Mouse (Mus musculus): ENCODE measurements at regions not wholly inside any gene's neighbourhood (a gene's known extent, or its start where the extent isn't known, plus 50 kb on each side); places are given as distances from the start of the nearest gene placed in this dataset.

DNA sequence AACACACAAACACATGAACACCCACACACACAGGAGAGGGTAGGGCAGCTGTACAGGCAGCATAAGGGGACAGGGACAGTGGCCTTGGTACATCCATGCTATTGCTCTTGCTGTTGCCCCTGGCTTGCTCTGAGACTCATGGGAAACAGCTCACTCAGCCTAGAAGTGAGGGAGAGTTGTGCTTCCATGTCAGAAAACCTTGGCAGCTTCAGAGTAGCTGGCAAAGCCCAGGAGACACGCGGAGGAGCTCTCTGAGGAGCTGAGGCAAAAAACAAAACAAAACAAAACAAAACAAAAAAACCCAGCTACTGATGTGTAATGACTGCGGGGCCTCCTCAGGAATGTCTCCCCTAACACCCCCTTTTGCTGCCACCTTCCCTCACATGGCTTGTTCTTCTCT is 321.6 kb upstream of the Dio3 start:
- DNase-seq, result no peak

DNA sequence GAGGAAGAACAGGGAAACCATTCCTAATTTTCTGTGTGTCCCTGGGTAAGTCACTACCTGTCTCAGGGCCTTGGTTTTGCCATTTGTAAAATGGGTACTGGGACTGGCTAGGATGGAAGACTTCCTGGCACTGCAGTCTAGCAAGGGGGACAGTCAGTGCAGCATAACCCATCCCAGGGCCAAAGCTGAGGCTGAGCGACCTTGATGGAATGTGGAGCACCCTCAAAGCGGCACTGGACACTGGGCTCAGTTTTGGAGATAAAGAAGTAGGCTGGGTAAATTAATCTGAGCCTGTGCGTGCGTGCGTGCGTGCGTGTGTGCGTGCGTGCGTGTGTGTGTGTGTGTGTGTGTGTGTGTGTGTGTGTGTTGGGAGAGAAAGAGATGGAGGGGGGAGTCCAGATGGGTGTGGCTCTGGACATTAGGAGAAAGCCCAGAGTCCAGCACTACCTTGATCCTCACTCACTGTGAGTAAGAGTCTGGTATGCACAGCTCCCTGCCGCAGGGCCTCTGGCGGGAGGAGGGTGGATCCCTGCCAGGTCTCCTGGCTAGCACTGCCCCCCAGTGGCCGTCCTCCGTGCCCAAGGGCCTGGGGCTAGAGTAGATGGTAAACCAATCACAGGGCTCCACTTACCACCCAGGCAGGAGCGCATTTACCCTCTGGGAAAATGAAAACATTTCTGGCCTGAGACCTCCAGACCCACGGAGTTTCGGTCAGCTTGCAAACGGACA is 320.3 kb upstream of the Dio3 start:
- DNase-seq, result peak; percentile 37 to 53

DNA sequence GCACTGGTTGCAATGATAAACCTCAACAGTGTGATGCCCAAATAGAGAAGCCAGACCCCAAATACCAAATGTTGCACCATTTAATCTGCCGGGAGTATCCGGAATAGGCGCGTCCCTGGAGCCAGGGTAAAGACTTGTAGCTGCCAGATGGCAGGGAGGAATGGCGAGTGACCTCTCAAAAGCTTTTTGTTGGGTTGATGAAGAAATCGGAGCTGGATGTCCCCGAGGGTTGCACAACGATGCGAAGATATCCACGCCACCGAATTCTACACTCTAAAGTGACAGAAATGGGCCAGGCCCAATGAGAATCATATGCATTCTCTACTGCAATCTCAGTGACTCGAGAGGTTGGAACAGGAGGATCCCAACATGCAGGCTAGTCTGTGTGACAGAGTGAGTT is 312.1 kb upstream of the Dio3 start:
- peak in 1 of 2 experiments; percentile 5 for DNase-seq

DNA sequence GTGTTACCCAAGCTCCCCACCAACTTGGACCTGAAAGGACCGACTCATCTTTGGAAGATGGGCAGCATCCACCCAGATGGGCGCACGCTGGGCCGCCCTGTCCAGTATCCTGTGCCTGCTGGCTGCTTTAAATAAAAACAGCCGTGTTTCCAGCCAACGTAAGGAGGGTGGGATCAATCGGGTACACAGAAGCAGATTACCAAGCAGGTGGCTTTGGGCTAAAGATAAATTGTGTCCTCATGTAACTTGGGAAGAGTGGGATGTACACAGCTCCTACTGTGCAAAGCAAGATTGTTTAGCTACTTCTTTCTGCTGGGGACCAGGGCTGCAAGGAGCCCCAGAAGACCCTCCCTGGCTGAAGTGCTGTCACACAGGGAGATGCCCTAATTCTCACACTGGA is 310.6 kb upstream of the Dio3 start:
- DNase-seq, result no peak

DNA sequence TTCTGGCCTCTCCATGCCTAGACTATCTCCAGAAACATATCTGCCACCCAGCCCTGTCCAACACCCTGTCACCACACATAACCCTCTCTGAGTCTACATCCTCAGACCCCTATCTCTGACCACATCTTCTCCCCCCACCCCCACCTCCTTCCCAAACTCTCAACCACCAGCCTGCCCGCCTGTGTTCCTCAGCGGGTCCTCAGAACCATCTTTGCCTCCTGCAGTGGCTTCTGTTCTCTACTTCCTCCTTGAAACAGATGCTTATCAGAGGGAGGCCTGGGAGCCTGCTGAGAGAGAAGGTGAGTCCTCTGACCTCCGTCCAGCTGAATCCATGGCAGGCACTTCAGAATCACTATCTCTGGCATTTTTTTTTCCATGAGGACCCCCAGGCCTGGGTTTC is 307.4 kb upstream of the Dio3 start:
- no peak for DNase-seq

DNA sequence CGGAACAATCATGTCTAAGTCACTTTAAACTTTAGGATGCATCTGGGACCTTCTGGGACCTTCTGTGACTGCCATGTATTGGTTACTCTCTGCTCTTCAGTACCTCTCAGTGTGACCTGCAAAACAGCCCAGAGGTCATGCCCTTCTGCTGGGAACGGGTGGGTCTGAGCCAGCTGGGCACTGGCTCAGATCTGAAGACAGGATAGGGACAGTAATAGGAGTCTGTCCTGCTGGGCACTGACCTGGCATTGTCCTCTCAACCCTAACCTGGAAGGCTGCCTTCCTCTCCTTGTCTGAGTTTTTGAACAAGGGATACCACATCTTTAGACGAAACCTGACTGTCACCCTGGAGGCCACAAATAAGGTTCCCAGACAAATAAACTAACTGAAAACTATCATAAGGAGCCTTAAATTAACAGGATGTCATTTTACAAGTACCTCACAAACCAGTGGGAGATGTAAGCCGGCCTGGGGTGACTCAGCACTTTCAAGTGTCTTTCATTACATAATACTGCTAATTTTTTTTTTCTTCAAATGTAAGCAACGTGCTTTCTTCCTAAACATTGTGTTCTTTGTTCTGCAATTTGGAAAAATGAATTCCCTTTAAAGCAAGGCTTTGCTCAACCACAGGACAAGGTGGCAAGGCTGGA is 306.4 kb upstream of the Dio3 start:
- DNase-seq, result no peak

DNA sequence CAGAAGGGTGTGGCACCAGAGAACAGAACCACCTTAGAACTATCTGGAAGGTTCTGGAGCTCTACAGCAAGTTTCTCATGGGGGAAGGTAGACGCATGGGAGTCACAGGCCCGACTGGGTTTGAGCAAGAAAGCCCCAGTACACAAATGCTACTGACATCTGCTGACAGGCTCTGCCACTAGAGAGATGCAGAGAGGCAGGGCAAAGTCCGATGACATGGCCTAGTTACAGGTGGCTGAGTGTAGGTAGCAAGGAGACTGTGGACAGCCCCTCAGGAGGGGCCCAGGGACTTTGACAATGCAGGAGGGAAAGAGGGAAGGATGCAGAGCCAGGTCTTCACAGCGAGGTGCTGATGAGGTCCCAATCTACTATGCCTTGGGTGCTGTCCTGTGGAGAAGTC is 305.3 kb upstream of the Dio3 start:
- no peak for DNase-seq

DNA sequence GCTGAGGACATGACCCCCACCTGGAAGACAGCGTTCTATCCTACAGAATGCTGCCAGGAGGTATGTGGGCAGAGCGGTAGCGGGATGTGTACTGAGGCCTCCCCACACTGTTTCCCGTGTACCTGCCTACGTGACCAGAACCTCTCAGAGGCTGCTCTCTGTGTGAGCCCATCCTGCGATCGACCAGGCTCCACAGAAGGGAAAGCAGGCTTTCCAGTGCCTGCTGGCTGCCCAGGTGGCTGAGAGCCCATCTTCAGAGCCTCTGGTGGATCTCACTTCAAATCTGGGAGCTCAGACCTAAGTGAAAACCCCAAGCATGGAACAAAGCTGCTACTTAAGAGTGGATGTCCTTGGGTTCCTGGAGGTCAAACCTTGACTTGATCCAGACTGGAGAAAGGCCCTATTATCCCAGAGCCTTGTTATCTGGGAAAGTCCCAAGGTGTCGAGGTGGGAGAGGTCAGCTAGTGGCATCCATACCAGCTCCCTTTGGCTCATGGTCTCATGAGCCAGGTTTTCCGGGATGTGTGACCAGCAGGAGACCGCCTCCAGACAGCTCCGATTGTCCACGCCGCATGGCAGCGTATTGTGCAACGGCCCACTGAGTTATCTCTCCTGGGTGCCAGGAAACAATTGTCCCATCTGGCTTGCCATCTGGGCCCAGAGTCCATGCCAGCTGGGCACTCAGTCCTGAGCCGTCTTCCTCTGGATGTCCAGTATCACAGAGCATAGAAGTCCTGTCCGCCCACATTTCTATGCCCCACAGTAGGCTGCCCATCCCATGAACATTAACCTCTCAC is 303.5 kb upstream of the Dio3 start:
- DNase-seq, result no peak

DNA sequence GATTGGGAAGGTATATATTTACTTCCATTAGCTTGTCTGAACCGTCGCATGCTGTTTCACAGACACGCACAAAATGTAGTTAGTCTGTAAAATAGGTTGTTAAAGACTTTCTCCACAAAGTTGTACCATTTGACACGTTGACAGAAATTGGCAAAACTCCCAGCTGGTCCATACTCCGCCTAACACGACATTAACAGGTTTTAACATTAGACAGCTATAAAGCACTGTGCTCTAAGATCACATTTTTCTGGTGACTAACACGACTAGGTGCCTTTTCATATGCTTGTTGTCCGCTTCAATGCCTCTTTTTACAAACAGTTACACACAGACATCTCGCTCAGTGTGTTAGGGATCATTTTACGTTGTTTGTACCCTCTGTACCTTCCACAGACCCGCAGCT is 294.2 kb upstream of the Dio3 start:
- no peak for DNase-seq

DNA sequence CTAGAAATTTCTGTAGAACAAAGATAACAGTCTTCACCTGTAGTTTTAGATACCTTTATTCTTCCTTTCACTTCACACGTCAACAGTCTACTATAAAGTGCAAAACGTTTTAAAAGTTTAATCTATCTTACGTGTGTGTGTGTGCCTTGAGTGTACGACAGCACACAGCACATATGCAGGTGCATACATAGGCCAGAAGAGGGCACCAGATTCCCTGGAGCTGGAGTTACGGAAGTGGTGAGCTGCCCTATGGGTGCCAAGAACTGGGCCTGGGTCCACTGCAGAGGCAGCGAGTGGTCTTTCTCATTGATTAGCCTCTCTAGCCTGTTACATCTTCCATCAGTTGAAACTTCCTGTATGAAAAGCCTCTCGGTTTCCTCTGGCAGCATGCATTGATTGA is 285.5 kb upstream of the Dio3 start:
- DNase-seq, result no peak

DNA sequence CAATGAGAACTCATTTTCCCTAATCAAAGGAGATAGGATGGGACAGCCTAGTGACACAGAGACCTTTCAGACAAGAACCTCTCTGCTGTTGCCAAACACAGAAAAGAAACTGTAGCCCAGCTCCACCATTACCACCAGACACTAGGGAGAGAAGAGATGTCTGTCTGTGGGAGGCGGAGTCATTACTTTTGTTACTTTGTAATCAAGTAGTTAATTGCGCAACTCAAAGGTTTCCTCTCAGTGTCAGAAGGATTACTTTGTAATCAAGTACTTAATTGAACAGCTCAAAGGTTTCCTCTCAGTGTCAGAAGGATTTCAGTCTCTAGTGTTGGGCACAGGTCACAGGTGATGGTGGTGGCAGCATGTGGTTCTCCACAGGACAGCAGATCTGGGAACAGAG is 276.2 kb upstream of the Dio3 start:
- DNase-seq, result no peak

DNA sequence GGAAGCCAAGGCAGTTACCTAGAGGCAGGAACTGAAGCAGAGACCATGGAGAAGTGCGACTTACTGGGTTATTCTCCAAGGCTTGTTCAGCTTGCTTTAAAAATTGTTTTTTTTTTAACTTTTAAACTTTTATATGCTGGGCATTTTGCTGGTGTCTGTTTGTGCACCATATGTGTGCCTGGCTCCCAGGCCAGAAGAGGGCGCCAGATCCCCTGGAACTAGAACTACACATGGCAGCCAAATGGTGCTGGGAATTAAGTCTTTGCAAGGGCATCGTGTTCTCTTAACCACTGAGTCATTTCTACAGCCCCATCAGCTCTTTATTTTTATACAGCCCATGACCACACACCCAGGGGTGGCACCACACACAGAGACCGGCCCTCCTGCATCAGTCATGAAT is 269.7 kb upstream of the Dio3 start:
- DNase-seq, result no peak

DNA sequence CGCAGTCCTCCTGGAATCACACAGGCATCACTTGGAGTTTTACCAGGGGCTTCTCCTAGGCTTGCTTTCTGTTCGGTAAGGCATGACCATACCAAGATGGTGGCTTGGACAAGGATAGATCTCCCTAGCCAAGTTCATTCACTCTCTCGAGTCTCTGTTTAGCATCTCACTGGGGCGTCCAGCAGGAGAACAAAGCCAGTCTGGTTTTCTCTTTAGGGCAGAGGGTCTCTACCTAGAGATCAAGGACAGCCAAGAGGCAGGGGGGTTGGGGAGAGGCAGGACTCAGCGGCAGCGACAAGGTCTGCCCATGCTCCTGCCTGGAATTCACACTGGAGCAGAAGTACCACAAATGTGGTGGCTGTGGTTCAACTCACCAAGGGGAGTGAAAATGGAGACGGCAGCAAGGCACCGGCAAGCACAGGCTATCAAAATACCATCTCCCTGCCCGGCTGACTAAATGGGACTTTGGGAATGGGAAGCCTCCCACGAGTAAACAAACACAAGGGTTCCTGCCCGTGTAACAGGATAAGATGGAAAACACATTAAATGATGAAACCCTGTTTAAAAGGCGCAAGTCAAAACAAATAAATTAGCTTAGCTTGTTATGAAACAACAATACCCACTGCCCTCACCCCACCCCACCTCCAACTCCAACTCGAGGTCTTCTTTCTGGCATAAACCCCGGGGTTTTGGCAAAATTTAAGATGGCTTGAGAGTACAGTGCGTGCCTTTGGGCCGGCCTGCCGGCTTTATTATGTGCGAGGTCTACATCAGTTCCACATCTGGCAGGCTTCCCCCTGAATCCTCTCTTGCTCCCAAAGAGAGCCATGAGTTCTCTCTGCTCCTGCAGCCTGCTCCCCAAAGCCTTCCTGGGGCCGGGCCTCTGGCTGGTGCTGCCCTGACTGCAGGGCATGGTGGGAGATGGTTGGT is 258.1 kb upstream of the Dio3 start:
- DNase-seq, result no peak

DNA sequence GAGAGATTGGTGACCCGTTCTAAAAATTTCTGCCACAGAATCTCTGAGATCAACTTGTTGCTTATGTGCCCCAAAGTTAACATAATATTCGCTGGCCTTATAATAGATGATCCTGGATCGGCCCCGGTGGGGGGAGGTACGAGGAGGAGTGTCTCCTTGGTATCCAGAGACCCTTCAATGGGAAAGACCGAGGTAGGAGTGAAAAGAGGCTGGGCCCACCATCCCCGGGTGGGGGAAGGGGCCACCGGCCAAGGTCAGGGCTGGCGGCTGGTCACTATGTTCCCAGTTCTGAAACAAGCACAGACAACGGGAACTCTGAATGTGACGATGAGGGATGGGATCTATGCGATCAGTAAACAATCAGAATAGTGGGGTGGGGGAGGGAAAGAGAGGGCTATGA is 257.2 kb upstream of the Dio3 start:
- no peak for DNase-seq

DNA sequence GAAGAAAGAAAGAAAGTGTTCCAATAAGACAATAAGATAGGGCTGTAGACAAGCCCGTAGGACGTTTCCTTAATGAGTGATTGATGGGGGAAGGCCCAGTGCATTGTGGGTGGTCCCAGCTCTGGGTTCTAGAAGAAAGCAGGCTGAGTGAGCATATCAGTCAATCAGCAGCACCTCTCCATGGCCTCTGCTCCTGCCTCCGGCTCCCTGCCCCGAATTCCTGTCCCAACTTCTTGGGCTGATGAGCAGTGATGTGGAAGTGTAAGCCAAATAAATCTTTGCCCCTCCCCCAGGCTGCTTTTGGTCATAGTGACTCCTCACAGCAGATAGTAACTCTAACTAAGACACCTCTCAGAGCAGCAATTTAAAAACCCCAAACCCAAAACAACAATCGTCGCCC is 256.2 kb upstream of the Dio3 start:
- DNase-seq, result no peak

DNA sequence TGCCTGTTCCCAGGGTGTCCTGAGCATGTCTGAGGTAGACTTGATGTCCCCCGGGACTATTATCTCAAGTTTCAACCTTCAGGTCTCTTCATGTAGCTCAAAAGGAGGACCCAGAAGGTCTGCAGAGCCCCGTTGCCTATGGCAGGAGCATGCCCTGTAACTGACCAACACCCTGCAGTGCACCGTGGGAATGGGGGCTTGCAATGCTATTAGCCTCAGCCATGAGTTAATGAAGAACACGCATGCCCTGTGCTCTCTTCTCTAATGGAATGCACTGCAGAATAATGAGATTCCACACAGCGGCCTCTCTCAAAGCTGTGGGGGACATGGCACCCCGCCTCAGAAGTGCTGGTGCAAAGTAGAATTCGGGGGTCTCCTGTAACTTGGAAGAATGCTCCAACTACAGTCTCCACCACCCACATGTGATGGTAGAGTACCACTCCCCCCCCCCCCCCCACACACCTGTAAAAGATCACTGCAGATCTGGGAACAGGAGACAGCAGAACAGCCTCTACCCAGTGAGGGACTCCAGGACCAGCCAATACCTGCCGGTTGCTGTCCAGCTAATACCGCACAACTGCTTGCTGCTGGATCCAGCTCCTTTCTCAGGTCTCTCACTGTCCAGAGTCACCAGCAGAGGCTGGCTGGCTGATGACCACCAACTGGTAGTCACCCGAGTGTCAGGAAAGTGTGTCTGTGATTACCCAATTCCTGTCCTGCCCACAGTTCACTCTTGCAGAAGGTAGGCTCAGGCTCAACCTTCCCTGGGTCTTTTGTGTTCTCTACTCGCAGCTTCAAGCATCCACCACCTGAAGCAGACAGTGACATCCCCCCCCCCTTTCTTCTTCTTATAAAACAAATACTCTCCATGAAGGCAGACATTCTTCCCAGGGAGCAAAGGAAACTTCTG is 255.4 kb upstream of the Dio3 start:
- DNase-seq, result no peak

DNA sequence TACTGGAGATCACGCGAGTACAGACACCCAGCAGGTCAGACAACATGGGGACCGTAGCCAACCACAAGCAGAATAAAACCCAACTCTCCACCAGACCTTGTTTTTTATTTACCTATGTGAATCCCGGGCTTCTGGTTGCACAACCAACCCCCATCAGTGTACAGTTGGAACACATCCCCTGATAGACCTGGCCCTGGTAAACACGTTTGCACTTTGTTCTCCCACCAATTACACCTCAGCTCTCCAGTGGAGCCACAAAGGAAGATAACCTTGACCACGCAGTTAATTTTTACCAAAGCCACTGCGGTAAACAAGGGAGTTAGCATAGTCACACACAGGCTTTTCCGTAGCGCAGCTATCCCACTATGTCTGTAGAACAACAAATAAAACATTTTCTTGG is 254.6 kb upstream of the Dio3 start:
- no peak for DNase-seq

DNA sequence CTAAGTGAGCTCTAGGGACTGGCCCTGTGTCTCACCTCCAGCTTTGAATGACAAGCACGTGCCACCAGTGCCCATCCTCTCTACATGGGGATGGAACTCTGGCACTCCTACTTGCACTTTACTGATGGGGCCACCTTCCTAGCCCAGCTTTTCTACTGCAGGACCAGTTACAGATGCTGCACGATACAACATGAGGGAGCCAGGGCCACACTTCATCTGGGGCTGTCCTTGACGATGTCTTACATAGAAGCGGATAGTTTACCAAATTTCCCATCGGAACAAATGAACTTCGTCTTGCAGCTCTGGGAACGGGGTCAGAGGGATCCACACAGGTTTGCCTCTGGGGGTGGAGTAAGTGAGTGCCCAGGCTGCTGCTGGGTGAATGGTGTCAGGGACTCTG is 253.7 kb upstream of the Dio3 start:
- no peak for DNase-seq

DNA sequence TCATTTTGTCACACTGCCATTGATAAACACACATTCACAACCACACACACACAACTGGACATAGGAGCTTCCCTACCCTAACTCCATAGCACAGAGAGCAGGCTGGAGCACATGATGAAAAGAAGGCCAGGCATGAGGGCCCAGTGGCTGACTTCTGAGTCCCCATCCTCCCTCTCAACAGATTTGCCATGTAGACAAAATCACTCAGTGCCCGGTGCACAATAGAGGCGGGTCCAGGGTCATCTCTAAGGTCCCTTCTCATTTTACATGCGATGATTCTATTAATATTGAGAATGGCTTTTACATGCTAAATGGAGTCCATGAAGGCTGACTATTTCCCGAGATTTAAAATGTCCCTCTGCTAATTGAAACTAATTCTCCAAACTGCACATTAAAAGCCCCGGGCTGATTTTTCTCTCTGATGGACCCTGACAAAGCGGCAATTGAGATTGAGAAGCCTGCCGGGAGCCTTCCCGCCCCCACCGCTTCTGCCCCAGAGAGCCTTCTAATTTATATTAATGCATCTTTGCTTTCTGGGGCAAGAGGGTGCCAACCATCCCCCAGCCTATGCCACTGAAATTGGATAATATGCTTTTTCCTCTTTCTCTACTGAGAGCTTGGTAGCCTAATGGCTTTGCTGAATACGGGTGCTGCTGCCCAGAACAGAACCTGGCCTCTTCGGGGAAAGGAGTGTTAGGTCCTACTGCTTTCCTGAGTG is 252.7 kb upstream of the Dio3 start:
- no peak for DNase-seq

DNA sequence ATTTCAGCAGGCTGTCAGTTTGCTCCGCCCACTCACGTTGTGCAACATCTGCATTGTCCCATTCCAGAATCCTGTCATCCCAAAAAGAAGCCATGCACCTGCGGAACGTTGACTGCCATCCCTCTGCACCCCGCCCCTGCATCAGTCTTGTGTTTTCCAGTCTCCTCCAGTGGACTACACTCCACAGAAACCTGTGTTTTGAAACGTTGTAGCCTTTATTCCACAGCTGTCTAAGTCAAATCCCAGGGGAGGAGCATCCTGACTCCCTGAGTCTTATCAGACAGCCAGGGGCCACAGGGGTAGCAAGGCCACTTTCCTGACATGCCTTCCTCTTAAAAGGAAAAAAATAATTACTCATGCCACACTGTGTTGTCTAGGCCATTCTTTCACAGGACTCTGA is 251.5 kb upstream of the Dio3 start:
- DNase-seq, result no peak

DNA sequence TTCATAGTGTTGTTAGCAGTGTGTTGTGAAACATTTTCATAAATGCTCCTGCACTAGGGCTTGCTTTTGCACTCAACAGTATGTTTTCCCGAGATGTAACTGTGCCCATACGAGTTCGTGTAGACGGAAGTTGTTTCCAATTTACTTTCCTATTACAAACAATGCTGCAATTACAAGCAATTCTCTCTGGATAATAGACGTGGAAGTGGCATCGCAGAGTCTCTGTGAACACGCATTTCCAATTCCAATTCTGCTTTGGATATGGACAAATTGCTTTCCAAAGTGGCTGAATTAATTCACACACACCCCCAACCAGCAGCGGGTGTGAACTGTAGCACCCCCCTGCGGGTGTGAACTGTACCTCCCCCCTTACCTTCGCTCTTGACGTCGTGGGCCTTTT is 250.9 kb upstream of the Dio3 start:
- no peak for DNase-seq

Data from heart, adult 18-20 months (tissue).